Mouse (Mus musculus) brain, embryonic 14.5 days (tissue): ENCODE measurements around the gene Fgr.

Experiments
- CTCF ChIP-seq: fragments of 200-500 bp; IDR thresholded peaks from 2 replicates; pipeline ENCODE4 v1.5.1; 2012; ENCODE audit warnings: inconsistent platforms, mild to moderate bottlenecking, moderate library complexity, borderline replicate concordance; ENCODE audit not compliant: insufficient read depth, insufficient read length; ENCODE audit errors: extremely low read depth
- POLR2A ChIP-seq: fragments of 200-500 bp; IDR thresholded peaks from 2 replicates; pipeline ENCODE4 v1.6.1; 2012; ENCODE audit warnings: mild to moderate bottlenecking, inconsistent platforms, borderline replicate concordance; ENCODE audit not compliant: poor library complexity, insufficient read depth, insufficient read length, severe bottlenecking; ENCODE audit errors: extremely low read depth

GRCm38 (mm10) chr4:132959679-132960045 is 14.2 kb upstream of the Fgr start:
- TF ChIP-seq POLR2A (no peak), CTCF (no peak)
